Mouse (Mus musculus): ENCODE data around the gene Rab4a.

DNA sequence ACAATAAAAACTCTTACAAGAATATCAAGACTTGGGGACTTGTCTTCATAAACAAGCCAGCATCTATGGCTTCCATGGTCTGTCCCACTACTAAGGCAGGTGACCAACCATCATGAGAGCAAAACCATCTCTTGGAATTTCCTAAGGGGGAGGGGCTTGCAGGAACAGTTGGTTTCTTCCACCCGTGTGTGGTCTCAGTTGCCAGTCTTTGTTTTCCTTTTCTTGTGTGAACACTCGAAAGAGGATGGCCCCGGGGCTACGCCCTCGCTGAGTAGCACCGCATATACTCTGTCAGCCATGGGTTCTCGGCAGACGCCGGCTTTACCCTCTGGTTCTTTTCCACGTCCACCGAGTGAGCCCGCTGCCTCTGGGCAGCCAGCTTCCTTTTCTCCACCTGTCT, 36.3 kb downstream of the Rab4a start:
- TF ChIP-seq GATA1 (IDR thresholded peaks at IDR 0.05; ENCODE audit: low read depth, low read length): no peak
- TF ChIP-seq EP300 (IDR thresholded peaks at IDR 0.05; ENCODE audit: low read depth in 1 of 2, low read length in 2 of 2): no peak
- TF ChIP-seq RCOR1 (IDR thresholded peaks at IDR 0.05; ENCODE audit: low read depth, low read length): no peak
- TF ChIP-seq CTCF (IDR thresholded peaks at IDR 0.05 in 2 of 3, conservative IDR thresholded peaks at IDR 0.05 in 1 of 3; ENCODE audit: control insufficient read depth in 1 of 3, insufficient read depth in 1 of 3, low read depth in 2 of 3, low read length in 3 of 3, poor library complexity in 1 of 3, severe bottlenecking in 1 of 3): no peak
- no peak for TF ChIP-seq POLR2A (IDR thresholded peaks at IDR 0.05; ENCODE audit: control insufficient read depth in 1 of 2, insufficient read depth in 1 of 2, low read depth in 1 of 2, low read length in 2 of 2, poor library complexity in 1 of 2)
- no peak for TF ChIP-seq MAFK (IDR thresholded peaks at IDR 0.05; ENCODE audit: borderline replicate concordance, low read depth, low read length)
- TF ChIP-seq USF1 (IDR thresholded peaks at IDR 0.05; ENCODE audit: low read depth, low read length): no peak
- TF ChIP-seq CHD1 (IDR thresholded peaks at IDR 0.05; ENCODE audit: low read depth, low read length): no peak
